Mouse (Mus musculus): Measurements from ENCODE around the gene 4930512M02Rik. TPM values are rescaled to one million over a fixed set of nuclear protein-coding genes. Genes with fewer than 3 reads are reported as not detected.

4930512M02Rik gene
- polyA plus RNA-seq, 1 experiment, result not detected

GRCm38 (mm10) chr11:11660651-11661050 lies 33.0 kb upstream of the 4930512M02Rik start:
- Histone ChIP-seq H3K36me3 (ENCODE audit: control insufficient read depth, insufficient read depth, low read length) (no peaks in the 10 kb centered on the region), H3K27ac (ENCODE audit: insufficient read depth, low read length) (no peak overlapping the region), H3K4me1 (ENCODE audit: control insufficient read depth, insufficient read depth, insufficient read length) (peaks cover 33% of the 10 kb centered on the region; the same call in 1 of the 2 replicates), H3K4me3 (ENCODE audit: extremely low read depth, insufficient read depth, insufficient read length) (no peak overlapping the region), H3K27me3 (ENCODE audit: control insufficient read depth, insufficient read depth, low read length) (no peaks in the 10 kb centered on the region)
- WGBS, result 31% methylated on average over 4 of the region's 4 CpGs
- no peak for TF ChIP-seq CTCF (IDR thresholded peaks at IDR 0.05; ENCODE audit: extremely low read depth, insufficient read depth, insufficient read length, insufficient replicate concordance)
- TF ChIP-seq POLR2A (IDR thresholded peaks at IDR 0.05; ENCODE audit: low read depth, low read length), result no peak
- no peak for DNase-seq (ENCODE audit: low read depth in 1 of 2, low spot score in 2 of 2)

GRCm38 (mm10) chr11:11658834-11659233 lies 31.2 kb upstream of the 4930512M02Rik start:
- Histone ChIP-seq H3K4me1 (ENCODE audit: control insufficient read depth, insufficient read depth, insufficient read length) (peaks cover 33% of the 10 kb centered on the region; the same call in 1 of the 2 replicates), H3K27me3 (ENCODE audit: control insufficient read depth, insufficient read depth, low read length) (no peaks in the 10 kb centered on the region), H3K4me3 (ENCODE audit: extremely low read depth, insufficient read depth, insufficient read length) (no peak overlapping the region), H3K36me3 (ENCODE audit: control insufficient read depth, insufficient read depth, low read length) (no peaks in the 10 kb centered on the region), H3K27ac (ENCODE audit: insufficient read depth, low read length) (no peak overlapping the region)
- no peak for DNase-seq (ENCODE audit: low read depth in 1 of 2, low spot score in 2 of 2)
- 50% methylated on average over 4 of the region's 4 CpGs for WGBS
- TF ChIP-seq POLR2A (IDR thresholded peaks at IDR 0.05; ENCODE audit: low read depth, low read length) (no peak), CTCF (IDR thresholded peaks at IDR 0.05; ENCODE audit: extremely low read depth, insufficient read depth, insufficient read length, insufficient replicate concordance) (no peak)

- H3K27ac ChIP-seq (ENCODE audit: insufficient read depth, low read length), result peak overlapping the region; percentile 87
- 49% methylated on average over 4 of the region's 4 CpGs for WGBS
- peaks cover 33% of the 10 kb centered on the region; the same call in 1 of the 2 replicates for H3K4me1 ChIP-seq (ENCODE audit: control insufficient read depth, insufficient read depth, insufficient read length)
- TF ChIP-seq POLR2A (IDR thresholded peaks at IDR 0.05; ENCODE audit: low read depth, low read length) (no peak), CTCF (IDR thresholded peaks at IDR 0.05; ENCODE audit: extremely low read depth, insufficient read depth, insufficient read length, insufficient replicate concordance) (no peak)
- H3K36me3 ChIP-seq (ENCODE audit: control insufficient read depth, insufficient read depth, low read length), result no peaks in the 10 kb centered on the region
- no peak overlapping the region for H3K4me3 ChIP-seq (ENCODE audit: extremely low read depth, insufficient read depth, insufficient read length)
- no peak for DNase-seq (ENCODE audit: low read depth in 1 of 2, low spot score in 2 of 2)
- no peaks in the 10 kb centered on the region for H3K27me3 ChIP-seq (ENCODE audit: control insufficient read depth, insufficient read depth, low read length)
Observed at GRCm38 (mm10) chr11:11657634-11658033, 30.0 kb upstream of the 4930512M02Rik start.

- WGBS, result 12% methylated on average over 5 of the region's 5 CpGs
- Histone ChIP-seq H3K36me3 (ENCODE audit: control insufficient read depth, insufficient read depth, low read length) (no peaks in the 10 kb centered on the region), H3K27ac (ENCODE audit: insufficient read depth, low read length) (peak overlapping the region; percentile 87), H3K27me3 (ENCODE audit: control insufficient read depth, insufficient read depth, low read length) (no peaks in the 10 kb centered on the region), H3K4me1 (ENCODE audit: control insufficient read depth, insufficient read depth, insufficient read length) (peaks cover 33% of the 10 kb centered on the region; the same call in 1 of the 2 replicates), H3K4me3 (ENCODE audit: extremely low read depth, insufficient read depth, insufficient read length) (no peak overlapping the region)
- peak in 1 of 2 experiments; percentile 56 for DNase-seq (ENCODE audit: low read depth in 1 of 2, low spot score in 2 of 2)
- TF ChIP-seq POLR2A (IDR thresholded peaks at IDR 0.05; ENCODE audit: low read depth, low read length) (no peak), CTCF (IDR thresholded peaks at IDR 0.05; ENCODE audit: extremely low read depth, insufficient read depth, insufficient read length, insufficient replicate concordance) (no peak)
Observed at GRCm38 (mm10) chr11:11656995-11657530, 29.4 kb upstream of the 4930512M02Rik start.

- Histone ChIP-seq H3K27me3 (ENCODE audit: control insufficient read depth, insufficient read depth, low read length) (no peaks in the 10 kb centered on the region), H3K4me3 (ENCODE audit: extremely low read depth, insufficient read depth, insufficient read length) (no peak overlapping the region), H3K27ac (ENCODE audit: insufficient read depth, low read length) (peak overlapping the region; percentile 87), H3K4me1 (ENCODE audit: control insufficient read depth, insufficient read depth, insufficient read length) (peaks cover 31% of the 10 kb centered on the region; the same call in 1 of the 2 replicates), H3K36me3 (ENCODE audit: control insufficient read depth, insufficient read depth, low read length) (no peaks in the 10 kb centered on the region)
- DNase-seq (ENCODE audit: low read depth in 1 of 2, low spot score in 2 of 2), result peak in 1 of 2 experiments; percentile 19
- 25% methylated on average over 3 of the region's 3 CpGs for WGBS
- TF ChIP-seq CTCF (IDR thresholded peaks at IDR 0.05; ENCODE audit: extremely low read depth, insufficient read depth, insufficient read length, insufficient replicate concordance), result no peak
- no peak for TF ChIP-seq POLR2A (IDR thresholded peaks at IDR 0.05; ENCODE audit: low read depth, low read length)
Observed at GRCm38 (mm10) chr11:11656388-11656787, 28.8 kb upstream of the 4930512M02Rik start.

GRCm38 (mm10) chr11:11644303-11644702 lies 16.7 kb upstream of the 4930512M02Rik start:
- Histone ChIP-seq H3K36me3 (ENCODE audit: control insufficient read depth, insufficient read depth, low read length) (no peaks in the 10 kb centered on the region), H3K4me1 (ENCODE audit: control insufficient read depth, insufficient read depth, insufficient read length) (no peaks in the 10 kb centered on the region), H3K27ac (ENCODE audit: insufficient read depth, low read length) (no peak overlapping the region), H3K4me3 (ENCODE audit: extremely low read depth, insufficient read depth, insufficient read length) (no peak overlapping the region), H3K27me3 (ENCODE audit: control insufficient read depth, insufficient read depth, low read length) (no peaks in the 10 kb centered on the region)
- no peak for TF ChIP-seq CTCF (IDR thresholded peaks at IDR 0.05; ENCODE audit: extremely low read depth, insufficient read depth, insufficient read length, insufficient replicate concordance)
- no peak for TF ChIP-seq POLR2A (IDR thresholded peaks at IDR 0.05; ENCODE audit: low read depth, low read length)
- no peak for DNase-seq (ENCODE audit: low read depth in 1 of 2, low spot score in 2 of 2)

- WGBS, result 57% methylated on average over 4 of the region's 4 CpGs
- DNase-seq (ENCODE audit: low read depth in 1 of 2, low spot score in 2 of 2), result no peak
- Histone ChIP-seq H3K4me3 (ENCODE audit: extremely low read depth, insufficient read depth, insufficient read length) (no peak overlapping the region), H3K27me3 (ENCODE audit: control insufficient read depth, insufficient read depth, low read length) (no peaks in the 10 kb centered on the region), H3K4me1 (ENCODE audit: control insufficient read depth, insufficient read depth, insufficient read length) (no peaks in the 10 kb centered on the region), H3K36me3 (ENCODE audit: control insufficient read depth, insufficient read depth, low read length) (no peaks in the 10 kb centered on the region), H3K27ac (ENCODE audit: insufficient read depth, low read length) (no peak overlapping the region)
- no peak for TF ChIP-seq POLR2A (IDR thresholded peaks at IDR 0.05; ENCODE audit: low read depth, low read length)
Observed at GRCm38 (mm10) chr11:11624073-11624705, 3.4 kb downstream of the 4930512M02Rik start.
